Mouse (Mus musculus) olfactory bulb, adult 2 months (tissue): ENCODE measurements around the gene Ikzf3.

Source experiments
- CTCF ChIP-seq: fragments of 200-500 bp; IDR thresholded peaks from 2 replicates; pipeline ENCODE4 v1.5.1; 2012; ENCODE audit warnings: low read depth, mild to moderate bottlenecking, low read length, moderate library complexity; ENCODE audit not compliant: insufficient read depth
- POLR2A ChIP-seq: fragments of 200-500 bp; IDR thresholded peaks from 2 replicates; pipeline ENCODE4 v1.6.1; 2012; ENCODE audit warnings: mild to moderate bottlenecking, low read depth, low read length, moderate library complexity; ENCODE audit not compliant: insufficient read depth

- TF ChIP-seq CTCF (no peak), POLR2A (no peak)
Measured at GRCm38 (mm10) chr11:98577776-98578175, 31.9 kb upstream of the Ikzf3 start.
